8 mouse cellular contexts compared by ENCODE assay signal in genomic region chr7:4149209-4150054, GRCm38 (mm10). TPM values are rescaled to one million over a fixed set of nuclear protein-coding genes. Genes with fewer than 3 reads are reported as not detected.
DNase-seq lines count a peak whose midpoint lies in the region; ATAC-seq lines count a peak whose summit lies in the region.

No protein-coding gene starts in this region.

- no peaks in the 10 kb centered on the region for H3K9me3 ChIP-seq in hindbrain, embryonic 11.5 days (ENCODE audit: control insufficient read depth, low read length)

- H3K4me2 ChIP-seq in hindbrain, embryonic 11.5 days (replicated peaks; ENCODE audit: low read depth, low read length), result peak overlapping the region; percentile 90

- under 1% methylated on average over 64 of the region's 64 CpGs for WGBS in hindbrain, embryonic 11.5 days

- H3K27me3 ChIP-seq in hindbrain, embryonic 11.5 days (ENCODE audit: control insufficient read depth, insufficient read depth, low read length), result peaks cover 13% of the 10 kb centered on the region

- peaks cover 5% of the 10 kb centered on the region; the same call in 1 of the 2 replicates for H3K4me1 ChIP-seq in hindbrain, embryonic 11.5 days (replicated peaks; ENCODE audit: control insufficient read depth, insufficient read depth, low read length)

- peak overlapping the region; percentile 75 for H3K9ac ChIP-seq in hindbrain, embryonic 11.5 days (ENCODE audit: low read depth, low read length)

- ATAC-seq in frontal cortex, adult (ENCODE audit: low TSS enrichment), result peak; percentile 59
- peak; percentile 73 for ATAC-seq in hindbrain, embryonic 11.5 days (ENCODE audit: low FRiP score)

- peak overlapping the region; percentile 82 for H3K27ac ChIP-seq in hindbrain, embryonic 11.5 days (ENCODE audit: low read depth, low read length)

- DNase-seq in MN1 (ENCODE audit: low spot score), result peak; percentile 81
- peak; percentile 90 for DNase-seq in cerebellum, adult 9-10 months
- DNase-seq in hindbrain, embryonic 11.5 days (ENCODE audit: low spot score), result peak; percentile 79
- DNase-seq in layer of hippocampus, postnatal 25 days (ENCODE audit: extremely low spot score in 1 of 2, low spot score in 1 of 2), result peak; percentile 74 to 88
- peak; percentile 83 for DNase-seq in lung, postnatal 14 days
- DNase-seq in ovary, postnatal 36 days (ENCODE audit: low spot score), result peak; percentile 74
- DNase-seq in thymus, postnatal 25 days, result peak; percentile 77

- peak overlapping the region; percentile 73 for H3K4me3 ChIP-seq in hindbrain, embryonic 11.5 days (ENCODE audit: low read depth, low read length)

- peaks cover 14% of the 10 kb centered on the region for H3K36me3 ChIP-seq in hindbrain, embryonic 11.5 days (ENCODE audit: control insufficient read depth, insufficient read depth, low read length)

RNA-seq across cellular contexts. Expression of gene Leng9, which starts 0.7 kb away (rescaled TPM):
- 1.9 TPM in 2 replicates for polyA plus RNA-seq in hindbrain, embryonic 11.5 days (2014; fragmentation: Nextera tagmentation; extraction: Ambion mirVana)
- 1 to 10 TPM; 5.3 to 6.0 TPM for total RNA-seq in layer of hippocampus, postnatal 25 days (2021)

RNA-seq across cellular contexts. Expression of gene Leng8, which starts 12.6 kb away (rescaled TPM):
- polyA plus RNA-seq in hindbrain, embryonic 11.5 days (2014; fragmentation: Nextera tagmentation; extraction: Ambion mirVana), result 45.3 and 54.4 TPM in 2 replicates
- 100 to 1,000 TPM; 109 to 181 TPM for total RNA-seq in layer of hippocampus, postnatal 25 days (2021)

RNA-seq across cellular contexts. Expression of gene Cdc42ep5, which starts 15.2 kb away (rescaled TPM):
- 19.9 and 20.7 TPM in 2 replicates for polyA plus RNA-seq in hindbrain, embryonic 11.5 days (2014; fragmentation: Nextera tagmentation; extraction: Ambion mirVana)
- total RNA-seq in layer of hippocampus, postnatal 25 days (2021), result 1 to 10 TPM in 1 of 2 experiments, under 1 TPM in 1; 0.75 to 1.4 TPM

RNA-seq across cellular contexts. Expression of gene Ttyh1, which starts 30.2 kb away (rescaled TPM):
- 61.0 and 66.6 TPM in 2 replicates for polyA plus RNA-seq in hindbrain, embryonic 11.5 days (2014; fragmentation: Nextera tagmentation; extraction: Ambion mirVana)
- 100 to 1,000 TPM; 625 to 681 TPM for total RNA-seq in layer of hippocampus, postnatal 25 days (2021)

Comparison
In these comparisons a context has a peak if more than half of its experiments do, and no peak if none do; other contexts are left out.
1. Peak in every context shown above with its lines: DNase-seq, ATAC-seq, H3K4me3 ChIP-seq and H3K27ac ChIP-seq.